Mouse (Mus musculus) liver, embryonic 14.5 days (tissue): ENCODE data around the gene Gm572.

Experiments used
- CTCF ChIP-seq: IDR thresholded peaks from 2 replicates; pipeline ENCODE4 v1.5.1; 2016; ENCODE audit warnings: antibody characterized with exemption, low read depth, control low read depth
- EP300 ChIP-seq: IDR thresholded peaks from 2 replicates; pipeline ENCODE4 v1.6.1; 2016; ENCODE audit warnings: antibody characterized with exemption, low read depth

GRCm38 (mm10) chr4:148596731-148597130 is 46.4 kb upstream of the Gm572 start:
- TF ChIP-seq EP300 (no peak), CTCF (no peak)
